Mouse (Mus musculus) heart, adult 2 months (tissue): ENCODE measurements around the gene Hsd11b2.

ENCODE experiments used
- CTCF ChIP-seq: fragments of 200-600 bp; IDR thresholded peaks from 2 replicates; pipeline ENCODE4 v1.8.1; 2022; ENCODE audit warnings: antibody characterized with exemption, mild to moderate bottlenecking, moderate library complexity
- POLR2A ChIP-seq: fragments of 200-500 bp; IDR thresholded peaks from 2 replicates; pipeline ENCODE4 v1.6.1; 2011; ENCODE audit warnings: mild to moderate bottlenecking, low read depth, low read length, control low read depth; ENCODE audit not compliant: insufficient read depth

GRCm38 (mm10) chr8:105469816-105470215 is 48.7 kb upstream of the Hsd11b2 start:
- no peak for TF ChIP-seq CTCF
- TF ChIP-seq POLR2A: no peak
